Mouse (Mus musculus) cerebellum, adult (tissue): ENCODE data around the gene Agpat3.
A peak's percentile ranks its signal among the peaks of the same experiment; 100 is the strongest.

Experiments
- ATAC-seq: cut with Nextera tagmentation; 2 replicates; pipeline ENCODE4 v1.9.2; 2017; ENCODE audit warnings: mild to moderate bottlenecking, moderate library complexity, mixed read lengths; ENCODE audit not compliant: insufficient number of reproducible peaks, low FRiP score, low TSS enrichment

Agpat3 gene

DNA sequence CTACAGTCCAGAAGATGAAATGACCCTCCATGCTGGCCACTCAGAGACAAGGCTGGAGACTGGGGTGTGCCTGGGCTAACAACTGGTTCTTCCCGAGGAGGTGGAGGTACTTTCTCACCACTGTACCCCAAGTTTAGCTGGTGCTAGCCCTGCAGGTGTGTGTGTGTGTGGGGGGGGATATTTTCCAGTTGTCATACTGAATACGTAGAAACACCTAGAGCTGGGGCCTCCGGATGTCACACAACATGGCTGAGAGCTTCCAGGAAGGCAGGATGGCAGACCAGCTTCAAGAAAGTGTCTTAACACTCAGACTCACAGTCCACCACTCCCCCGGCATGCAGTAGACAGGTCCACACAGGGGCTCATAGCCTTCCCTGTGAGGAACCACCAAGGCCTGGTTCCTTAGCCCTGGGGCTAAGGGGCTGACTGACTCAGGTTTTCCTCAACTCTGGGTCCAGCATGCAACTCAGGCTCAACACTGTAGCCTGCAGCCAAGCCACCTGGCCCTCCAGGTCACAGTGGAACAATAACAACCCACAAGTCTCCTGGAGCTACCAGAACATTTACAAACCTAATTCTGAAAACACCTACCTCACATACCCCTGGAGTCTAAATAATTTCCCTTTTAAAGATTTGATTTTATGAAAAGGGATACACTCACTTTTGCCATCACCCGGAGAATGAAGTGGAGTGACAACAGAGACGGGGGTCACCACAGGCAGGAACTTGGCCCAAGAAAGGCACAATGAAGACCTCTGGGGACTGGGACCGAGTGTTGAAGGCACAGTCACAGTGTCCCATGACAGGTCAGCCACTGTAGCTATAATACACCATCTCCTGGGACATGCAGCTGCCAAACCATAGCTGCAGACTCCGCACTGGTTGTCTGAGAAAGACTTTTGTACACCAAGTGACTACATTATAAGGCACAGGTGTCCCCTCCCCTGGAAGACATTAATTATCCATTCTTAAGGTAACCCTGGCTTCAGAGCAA lies 53.3 kb downstream of the Agpat3 start:
- no peak for ATAC-seq

DNA sequence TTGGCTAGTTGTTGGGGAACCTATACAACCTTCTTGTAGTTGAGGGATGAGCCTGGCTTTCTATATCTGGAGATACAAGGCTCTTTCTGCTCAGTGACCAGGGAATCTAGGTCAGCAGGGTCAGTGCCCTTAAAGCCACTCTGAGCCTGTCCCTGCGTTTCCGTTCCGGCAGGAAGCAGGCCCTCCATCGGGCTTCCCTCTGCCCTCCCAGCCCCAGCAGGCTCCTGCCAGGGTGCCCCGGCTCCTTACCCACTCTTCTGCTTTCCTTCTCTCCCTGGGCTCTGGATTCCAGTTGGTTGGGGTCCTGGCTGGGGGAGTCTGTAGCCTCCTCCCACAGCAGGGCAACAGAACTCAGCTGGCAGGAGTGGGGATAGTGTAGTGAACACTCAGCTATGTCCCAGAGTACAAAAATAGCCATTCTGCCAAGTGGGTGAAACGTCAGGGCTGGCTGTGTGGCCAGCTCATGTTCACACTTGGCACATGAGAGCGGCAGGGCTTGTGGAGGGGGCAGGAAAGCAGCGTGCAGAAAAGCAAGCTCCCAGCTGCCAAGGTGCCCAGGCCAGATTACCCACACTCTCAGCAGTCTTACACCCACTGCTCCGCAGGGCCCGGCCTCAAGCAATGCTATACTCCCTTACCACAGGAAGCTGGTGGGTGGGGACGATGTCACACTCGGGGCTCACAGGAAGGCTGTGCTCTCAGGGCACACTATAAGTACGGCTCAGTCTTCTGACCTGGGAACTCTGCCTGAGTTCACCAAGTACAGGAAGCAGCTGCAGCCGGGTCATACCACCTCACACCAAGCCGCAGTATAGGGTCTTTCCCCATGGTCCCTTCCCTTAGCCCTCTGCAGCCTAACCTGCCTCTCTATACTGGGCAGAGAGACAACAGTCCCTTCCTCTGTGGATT lies 54.5 kb downstream of the Agpat3 start:
- ATAC-seq: peak; percentile 71

DNA sequence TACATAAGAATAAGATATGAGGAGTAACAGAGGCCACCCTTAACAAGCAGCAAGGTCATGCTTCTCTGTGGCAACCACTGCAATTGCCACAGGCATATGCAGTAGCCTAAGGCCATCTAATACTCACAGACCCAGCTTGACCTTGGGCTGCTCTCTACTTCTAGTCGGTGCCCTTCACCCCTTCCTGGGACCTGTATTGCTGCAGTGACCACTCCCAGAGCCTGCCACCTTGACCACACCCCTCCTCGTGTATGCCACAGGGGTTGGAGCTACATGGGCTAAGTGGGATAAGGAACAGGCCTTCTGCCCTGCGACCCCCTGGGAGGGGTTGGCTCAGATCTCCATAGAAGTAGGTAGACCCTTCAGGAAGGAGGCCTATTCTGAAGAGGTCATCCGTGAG lies 55.3 kb downstream of the Agpat3 start:
- ATAC-seq: no peak

DNA sequence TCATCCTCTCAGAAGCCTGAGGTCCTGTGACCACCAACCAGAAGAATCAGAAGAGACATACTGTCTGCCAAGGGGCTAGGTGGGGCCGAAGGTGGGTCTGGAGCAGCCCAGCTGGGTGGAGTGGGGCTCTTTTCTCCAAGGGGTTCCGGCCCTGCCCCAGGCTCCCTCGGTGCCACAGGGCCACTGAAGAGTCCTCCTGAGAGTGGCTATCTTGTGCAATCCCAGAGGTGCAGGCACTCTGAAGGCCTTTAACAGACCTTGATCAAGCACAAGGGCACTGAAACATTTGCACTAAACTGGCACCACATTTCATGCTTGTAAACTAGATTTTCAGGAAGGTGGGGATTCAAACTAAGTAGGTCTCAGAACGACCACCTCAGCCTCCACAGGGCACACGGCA lies 55.9 kb downstream of the Agpat3 start:
- no peak for ATAC-seq

DNA sequence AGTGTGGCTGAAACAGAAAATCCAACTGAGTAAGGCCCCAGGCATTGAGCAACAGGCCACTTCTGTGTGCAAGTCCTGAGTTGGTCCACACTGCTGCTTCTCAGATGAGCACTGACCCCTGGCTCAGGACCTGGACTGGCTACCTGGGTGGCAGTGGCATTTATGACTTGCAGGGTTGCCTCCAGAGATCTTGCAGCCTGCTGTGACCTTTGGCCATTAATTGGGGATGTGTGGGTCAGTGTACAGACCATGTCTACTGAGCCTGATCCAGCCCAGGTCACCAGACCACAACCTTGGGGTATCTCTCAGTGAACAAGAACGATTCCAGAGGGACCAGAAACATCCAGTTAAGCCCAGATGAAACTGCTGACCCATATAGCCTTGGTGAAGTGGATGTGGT lies 58.7 kb downstream of the Agpat3 start:
- ATAC-seq: no peak

DNA sequence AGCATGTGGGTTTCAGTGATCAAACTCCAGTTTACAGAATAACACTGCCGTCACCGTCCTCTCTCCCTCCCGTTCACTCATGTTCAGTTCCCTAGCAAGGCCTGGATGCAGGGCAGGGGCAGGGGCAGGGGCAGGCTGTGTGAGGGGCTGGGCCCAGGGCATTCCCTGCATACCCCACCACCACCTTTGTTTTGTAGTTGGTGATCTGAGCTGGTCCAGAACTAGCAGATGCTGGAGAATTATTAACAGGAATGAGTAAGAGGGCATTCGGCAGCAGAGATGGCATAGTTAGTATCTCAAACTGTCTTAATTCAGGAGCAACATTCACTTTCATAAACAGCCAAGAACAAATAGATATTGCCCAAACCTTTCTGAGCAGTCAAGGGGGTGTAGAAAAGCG lies 59.9 kb downstream of the Agpat3 start:
- no peak for ATAC-seq

DNA sequence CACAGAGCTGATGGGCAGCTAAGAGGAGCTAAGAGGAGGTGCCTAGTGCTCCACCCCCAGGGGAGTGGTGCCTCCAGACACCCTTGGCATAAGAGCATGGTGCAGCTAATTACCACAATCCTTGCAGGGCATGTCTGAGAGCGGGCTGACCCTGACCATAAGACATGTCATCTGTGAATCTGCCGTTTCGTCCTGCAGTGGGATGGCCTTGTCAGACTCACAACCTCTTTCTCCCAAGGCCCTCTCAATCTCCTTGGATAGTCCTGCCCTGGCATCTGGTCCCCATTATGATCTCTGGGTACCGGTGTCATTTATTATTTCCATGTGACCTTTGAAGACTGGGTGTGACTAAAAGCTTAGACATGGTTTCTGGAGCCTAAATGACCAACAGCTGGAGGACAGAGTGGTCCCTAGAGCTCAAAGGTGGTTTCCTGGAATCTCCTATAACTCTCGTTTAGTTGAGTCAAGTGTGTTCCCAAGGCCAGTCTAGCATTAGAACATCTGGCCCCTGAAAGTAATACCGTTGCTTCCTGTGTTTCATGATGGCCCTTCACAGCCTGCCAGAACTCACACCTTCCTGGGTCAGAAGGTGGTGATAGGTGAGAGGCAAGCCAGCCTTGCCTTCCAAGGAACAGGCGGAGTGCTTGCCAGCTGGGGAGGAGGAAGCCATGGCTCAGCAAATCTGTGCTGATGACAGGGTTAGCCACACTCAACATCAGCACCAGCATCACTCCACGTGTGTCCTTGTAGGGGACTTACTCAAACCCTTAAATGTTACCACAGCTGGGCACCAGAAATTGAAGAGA lies 61.4 kb downstream of the Agpat3 start:
- ATAC-seq: no peak

DNA sequence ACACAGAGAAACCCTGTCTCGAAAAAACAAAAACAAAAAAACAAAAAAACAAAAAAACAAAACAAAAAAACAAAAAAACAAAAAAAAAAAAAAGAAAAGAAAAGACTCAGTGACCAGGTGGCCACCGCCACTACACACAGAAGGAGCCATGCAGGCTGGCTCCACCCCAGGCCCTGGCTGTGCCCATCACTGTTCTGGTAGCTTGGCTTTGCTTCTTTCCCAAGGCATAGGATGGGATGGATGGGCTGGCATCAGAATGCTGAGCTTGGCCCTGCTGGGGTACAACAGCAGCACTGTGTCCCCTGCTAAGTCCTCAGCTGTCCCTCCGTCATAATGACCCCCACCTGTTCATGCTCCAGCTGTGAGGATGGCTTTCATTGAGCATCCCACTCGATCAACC lies 63.4 kb downstream of the Agpat3 start:
- ATAC-seq: peak; percentile 78

DNA sequence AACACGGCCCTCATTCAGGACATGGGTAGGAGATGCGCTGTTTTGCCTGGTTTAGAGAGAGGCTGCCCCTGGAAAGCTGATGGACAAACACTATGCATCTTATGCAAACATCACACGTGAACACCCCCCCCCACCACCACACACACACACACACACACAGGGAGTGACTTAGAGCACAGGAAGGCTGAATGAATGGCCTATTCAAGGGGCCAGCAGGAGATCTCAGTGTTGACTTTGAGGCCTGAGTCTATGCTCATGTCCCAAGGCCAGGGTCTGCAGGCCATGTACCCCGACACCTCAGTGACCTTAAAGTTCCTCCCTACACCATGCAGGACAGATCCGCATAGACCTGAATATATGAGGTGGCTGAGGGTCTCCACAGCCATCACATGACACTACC lies 64.2 kb downstream of the Agpat3 start:
- ATAC-seq: no peak

DNA sequence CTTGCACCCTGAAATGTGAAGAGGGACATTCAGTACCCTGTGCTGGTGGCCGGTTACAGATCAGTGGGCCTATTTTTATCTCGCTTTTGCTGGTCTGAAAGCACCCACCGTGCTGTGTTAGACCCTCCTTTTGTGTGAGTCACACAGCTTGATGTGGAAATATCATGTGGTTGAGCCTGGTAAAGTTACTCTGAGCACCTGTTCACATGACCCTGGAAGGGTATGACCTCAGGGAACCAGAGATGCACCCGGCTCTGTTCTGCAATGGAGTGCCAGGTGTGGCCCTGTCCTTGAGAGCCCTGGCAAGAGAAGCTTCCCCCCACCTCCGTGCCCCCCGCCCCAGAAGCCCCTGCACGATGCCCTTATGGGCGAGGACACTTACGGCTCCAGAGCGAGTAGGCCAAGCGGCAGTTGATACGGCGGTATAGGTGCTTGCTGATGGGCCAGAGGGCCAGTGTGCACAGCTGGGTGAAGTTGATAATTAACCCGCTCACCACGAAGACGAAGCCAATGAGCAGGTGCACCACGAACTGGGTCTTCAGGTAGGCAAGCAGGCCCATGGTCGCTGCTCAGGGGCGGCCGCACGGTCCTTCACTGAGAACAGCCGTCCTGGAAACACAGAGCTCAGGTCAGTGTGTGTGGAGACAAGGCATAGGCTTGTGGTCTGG lies 64.7 kb downstream of the Agpat3 start:
- ATAC-seq: no peak

DNA sequence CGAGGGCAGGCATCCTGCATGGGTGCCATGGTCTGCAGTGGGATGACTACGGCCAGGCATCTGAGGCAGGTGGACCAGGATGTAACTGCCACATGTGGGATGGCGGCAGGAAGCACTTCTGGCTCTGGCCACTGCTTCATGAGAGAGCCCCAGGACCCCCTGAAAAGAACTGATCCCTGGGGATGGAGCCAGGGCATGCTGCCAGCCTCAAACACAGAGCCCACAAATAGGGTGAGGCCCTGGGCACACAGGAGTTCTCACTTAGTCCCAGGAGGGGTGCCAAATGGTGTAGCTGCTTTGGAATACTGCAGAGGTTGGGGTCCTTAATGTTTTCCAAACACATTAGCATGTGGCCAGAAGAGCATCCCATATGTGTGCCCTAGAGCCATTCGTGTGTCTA lies 66.3 kb downstream of the Agpat3 start:
- no peak for ATAC-seq

DNA sequence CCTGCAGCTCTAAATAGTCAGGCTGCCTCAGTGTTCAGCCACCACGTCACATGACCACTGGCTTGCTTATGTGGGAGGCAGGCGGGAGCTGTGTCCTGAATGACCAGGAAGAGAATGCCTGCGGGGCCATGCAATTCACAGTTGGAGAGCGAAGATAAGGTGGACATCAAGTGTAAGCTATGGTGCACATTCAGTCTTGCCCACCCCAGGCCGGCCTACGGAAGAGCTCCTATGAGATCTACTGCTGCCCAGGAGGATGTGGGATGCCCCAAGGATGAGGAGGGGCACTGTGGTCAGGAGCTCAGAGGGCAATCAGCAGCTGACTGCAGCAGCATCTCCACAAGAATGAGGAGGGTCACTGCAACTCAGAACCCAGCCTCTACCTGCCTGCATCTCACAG lies 66.9 kb downstream of the Agpat3 start:
- no peak for ATAC-seq

DNA sequence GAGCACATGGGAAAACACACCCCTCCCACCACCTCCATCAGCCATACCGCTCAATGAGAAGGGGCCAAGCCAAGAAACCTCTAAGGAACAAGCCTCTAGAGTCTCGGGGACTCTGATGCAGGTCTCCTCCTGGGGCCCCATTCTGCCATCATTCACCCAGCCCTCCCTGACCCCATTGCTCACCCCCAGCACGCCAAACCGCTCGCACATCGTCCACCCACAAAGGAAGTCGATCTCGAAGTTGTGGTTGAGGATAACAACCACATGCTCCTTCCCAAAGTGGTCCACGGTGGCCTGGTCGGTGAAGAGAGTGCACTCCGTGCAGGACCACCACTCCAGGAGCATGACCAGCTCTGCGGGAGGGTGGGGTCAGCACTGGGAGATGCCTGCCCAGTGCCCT lies 67.5 kb downstream of the Agpat3 start:
- no peak for ATAC-seq

DNA sequence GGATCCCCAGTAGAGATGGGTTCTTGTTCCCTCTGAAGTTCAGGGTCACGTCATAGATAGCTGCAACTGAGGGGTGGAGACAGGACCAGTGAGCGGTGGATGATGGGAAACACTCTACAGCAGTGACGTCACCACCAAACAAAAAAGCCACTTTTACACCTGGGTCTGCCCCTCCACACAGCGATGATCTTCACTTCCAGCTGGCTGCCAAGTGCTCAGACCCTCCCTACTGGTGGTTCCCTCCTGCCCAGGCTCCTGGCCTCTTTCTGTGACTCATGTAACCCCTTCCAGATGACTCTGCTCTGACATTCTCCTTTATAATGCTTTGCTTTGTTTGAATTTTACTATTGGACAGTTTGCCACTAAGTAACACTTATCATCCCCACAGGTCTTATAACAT lies 69.9 kb downstream of the Agpat3 start:
- no peak for ATAC-seq

DNA sequence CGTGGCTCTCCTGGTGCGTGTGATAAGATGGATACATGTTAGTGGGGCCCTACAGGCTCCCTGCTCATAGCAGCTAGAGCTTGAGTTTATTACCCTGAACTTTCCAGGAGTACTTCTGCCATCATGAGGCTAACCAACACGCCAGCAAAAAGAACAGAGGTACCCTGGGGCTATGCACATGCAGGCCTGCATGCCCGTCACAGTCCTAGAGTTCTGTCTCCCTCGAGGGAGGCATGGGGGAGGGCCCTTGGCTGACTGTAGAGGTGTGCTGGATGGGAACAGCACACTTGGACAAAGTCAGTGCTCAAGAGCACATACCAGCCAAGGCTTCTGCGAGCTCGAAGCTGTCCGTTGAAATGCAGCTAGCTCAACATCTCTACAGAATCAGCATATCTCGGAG lies 71.8 kb downstream of the Agpat3 start:
- ATAC-seq: no peak

DNA sequence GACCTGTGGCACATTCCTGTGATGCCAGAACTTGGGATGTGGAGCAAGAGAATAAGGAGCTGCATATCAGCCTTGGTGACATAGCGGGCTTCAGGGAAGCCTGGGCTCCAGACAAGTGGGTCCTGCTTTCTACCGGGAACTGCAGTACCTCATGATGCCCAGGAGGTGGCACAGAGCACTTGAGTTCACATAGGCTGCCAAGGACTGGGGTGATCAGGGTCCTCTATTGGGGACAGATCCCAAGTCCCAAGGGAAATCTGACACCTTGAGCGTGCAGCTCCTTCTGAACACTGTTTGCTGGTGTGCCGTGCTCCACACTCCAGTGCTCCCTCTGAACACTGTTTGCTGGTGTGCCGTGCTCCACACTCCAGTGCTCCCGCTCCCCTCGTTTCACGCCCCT lies 73.1 kb downstream of the Agpat3 start:
- ATAC-seq: peak; percentile 43; the same call in 1 of the 2 replicates

DNA sequence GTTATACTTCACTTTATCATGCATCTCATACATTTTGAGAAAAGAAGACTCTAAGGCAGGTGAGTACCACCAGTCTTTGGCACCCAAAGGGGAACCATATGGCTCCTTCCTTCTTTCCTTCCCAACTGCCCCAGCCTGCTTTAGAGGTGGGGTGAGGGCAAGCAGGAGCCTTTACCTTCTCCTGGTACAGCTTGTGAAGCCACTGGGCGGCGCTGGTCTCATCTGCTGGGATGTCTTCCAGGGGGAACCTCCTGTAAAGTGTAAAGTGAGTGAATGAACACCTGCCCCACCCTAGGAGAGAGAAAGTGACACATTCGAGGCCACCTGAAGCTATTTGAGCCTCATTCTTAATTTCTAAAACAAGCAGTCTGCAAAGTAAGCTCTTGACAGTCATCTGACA lies 74.5 kb downstream of the Agpat3 start:
- ATAC-seq: no peak

DNA sequence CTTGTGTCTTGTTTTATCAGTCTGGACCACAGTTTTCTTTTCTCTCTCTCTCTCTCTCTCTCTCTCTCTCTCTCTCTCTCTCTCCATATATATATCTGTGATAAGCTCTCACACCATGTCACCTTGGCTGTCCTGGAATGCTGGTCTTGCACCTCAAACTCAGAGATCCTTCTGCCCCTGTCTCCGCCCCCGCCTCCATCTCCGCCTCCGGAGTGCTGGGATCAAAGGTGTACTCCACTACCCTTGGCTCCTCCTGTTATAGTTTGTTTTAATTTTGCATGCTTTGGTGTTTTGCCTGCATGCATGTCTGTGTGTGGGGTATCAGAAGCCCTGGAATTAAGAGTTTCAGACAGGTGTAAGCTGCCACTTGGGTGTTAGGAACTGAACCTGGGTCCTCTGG lies 76.0 kb downstream of the Agpat3 start:
- no peak for ATAC-seq

DNA sequence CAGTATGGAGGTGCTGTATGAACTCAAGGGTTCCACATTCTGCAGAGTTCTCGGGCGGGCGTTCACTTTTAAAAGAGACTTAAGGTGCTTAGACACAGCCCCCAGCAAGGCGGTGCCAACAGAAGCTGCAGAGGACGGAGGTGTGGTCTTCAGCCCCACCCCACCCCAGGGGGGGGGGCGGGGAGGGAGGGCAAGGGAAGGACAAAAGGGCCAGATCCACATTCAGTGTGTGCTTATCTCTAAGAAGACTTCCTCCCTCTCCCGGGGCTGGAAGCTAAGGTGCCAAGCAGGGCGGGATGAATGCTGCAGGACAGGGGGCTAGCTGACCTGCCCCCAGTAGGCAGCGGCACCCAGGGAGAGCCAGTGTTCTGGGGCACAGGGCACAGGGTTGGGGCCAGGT lies 79.4 kb downstream of the Agpat3 start:
- ATAC-seq: no peak

DNA sequence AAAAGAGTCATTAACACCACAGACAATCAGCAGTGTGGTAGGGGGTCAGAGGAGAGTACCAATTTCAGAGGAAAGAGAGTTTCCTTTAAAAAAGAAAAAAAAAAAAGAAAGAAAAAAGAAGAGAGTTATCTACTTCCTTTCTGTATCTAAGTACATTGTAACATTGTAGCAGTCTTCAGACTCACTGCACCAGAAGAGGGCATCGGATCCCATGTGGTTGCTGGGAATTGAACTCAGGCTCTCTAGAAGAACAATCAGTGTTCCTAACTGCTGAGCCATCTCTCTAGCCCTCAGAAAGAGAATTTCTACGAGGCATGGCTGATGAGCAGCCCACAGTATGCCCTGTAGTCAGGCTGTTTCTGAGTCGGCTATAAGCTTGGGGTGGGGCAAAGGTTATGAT lies 86.4 kb downstream of the Agpat3 start:
- ATAC-seq: no peak
